Comparison of ENCODE assay signal across 8 mouse cellular contexts in the genomic region with DNA sequence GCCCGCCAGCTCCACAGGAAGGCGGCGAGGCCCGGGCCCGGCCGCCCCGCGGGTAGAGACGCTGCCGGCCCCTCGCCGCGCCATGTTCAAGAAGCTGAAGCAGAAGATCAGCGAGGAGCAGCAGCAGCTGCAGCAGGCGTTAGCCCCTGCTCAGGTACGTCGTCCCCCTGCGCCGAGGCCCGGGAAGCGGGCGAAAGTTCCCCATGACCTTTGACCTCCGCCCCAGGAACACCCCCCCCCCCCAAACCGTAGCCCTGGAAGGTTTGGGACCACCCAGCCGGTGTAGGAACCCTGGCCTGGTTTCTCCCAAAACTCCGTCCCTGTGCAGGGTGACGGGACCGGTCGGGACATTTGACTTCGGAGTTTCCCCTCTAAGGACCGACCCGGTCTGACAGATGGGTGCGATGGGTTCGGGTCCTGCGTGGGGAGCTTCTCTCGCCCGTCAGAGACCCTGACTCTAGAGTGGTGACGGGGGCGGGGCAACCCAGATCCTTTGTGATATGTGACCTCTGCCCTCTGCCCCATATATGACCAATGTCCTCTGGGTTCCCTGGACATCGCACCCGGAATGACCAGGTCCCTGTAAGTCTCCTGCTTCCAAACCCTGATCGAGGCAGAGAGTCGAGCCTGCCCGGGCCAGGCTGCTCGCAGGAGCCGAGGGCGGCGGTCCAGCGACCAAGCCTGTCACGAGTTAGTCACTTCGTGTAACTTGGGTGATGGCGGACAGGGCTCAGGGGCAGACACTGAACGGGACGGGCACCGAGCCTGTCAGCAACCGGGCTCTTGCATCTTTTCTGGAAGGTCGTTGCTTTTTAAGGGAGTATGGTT. TPM values are rescaled to one million over a fixed set of nuclear protein-coding genes. Genes with fewer than 3 reads are reported as not detected.
A peak's percentile ranks its signal among the peaks of the same experiment; 100 is the strongest.
DNase-seq lines count a peak whose midpoint lies in the region; ATAC-seq and TF ChIP-seq lines count a peak whose summit lies in the region.

No protein-coding gene starts in this region.

- DNase-seq in layer of hippocampus, adult 11-12 months (ENCODE audit: low spot score), result peak; percentile 14
- DNase-seq in layer of hippocampus, adult 9-10 months (ENCODE audit: low spot score), result no peak
- DNase-seq in adrenal gland, adult 8-10 months, result peak; percentile 43
- peak; percentile 27 for DNase-seq in embryonic facial prominence, embryonic 11.5 days (ENCODE audit: low spot score)
- peak; percentile 53 for DNase-seq in kidney, postnatal 0 days (ENCODE audit: low spot score)
- peak; percentile 34 for DNase-seq in lung, postnatal 36 days
- DNase-seq in spleen, postnatal 10 days (ENCODE audit: low spot score in 2 of 2), result peak; percentile 49 to 52

- H3K4me1 ChIP-seq in embryonic facial prominence, embryonic 11.5 days (ENCODE audit: control insufficient read depth, insufficient read depth, low read length), result no peaks in the 10 kb centered on the region
- peaks cover 26% of the 10 kb centered on the region for H3K4me1 ChIP-seq in heart, embryonic 16.5 days (ENCODE audit: control insufficient read depth, insufficient read depth, low read length)
- peaks cover 20% of the 10 kb centered on the region; the same call in 1 of the 2 replicates for H3K4me1 ChIP-seq in kidney, postnatal 0 days (replicated peaks; ENCODE audit: insufficient read depth, low read length)

- H3K4me3 ChIP-seq in embryonic facial prominence, embryonic 11.5 days (ENCODE audit: low read depth, low read length), result peak overlapping the region; percentile 89
- H3K4me3 ChIP-seq in heart, embryonic 16.5 days (ENCODE audit: low read length), result peak overlapping the region; percentile 81
- H3K4me3 ChIP-seq in kidney, postnatal 0 days (replicated peaks; ENCODE audit: low read depth, low read length), result peak overlapping the region; percentile 88

- under 1% methylated on average over 44 of the region's 57 CpGs for WGBS in embryonic facial prominence, embryonic 11.5 days
- under 1% methylated on average over 57 of the region's 57 CpGs for WGBS in heart, embryonic 16.5 days
- WGBS in kidney, postnatal 0 days, result under 1% methylated on average over 56 of the region's 57 CpGs

- peak; percentile 63 for ATAC-seq in embryonic facial prominence, embryonic 11.5 days (replicated peaks; ENCODE audit: insufficient number of reproducible peaks, low FRiP score, low TSS enrichment, low read depth)
- ATAC-seq in heart, embryonic 16.5 days (replicated peaks; ENCODE audit: extremely low read depth, insufficient read depth, low FRiP score), result peak; percentile 44
- peak; percentile 42 for ATAC-seq in kidney, postnatal 0 days (replicated peaks; ENCODE audit: low FRiP score, low read depth)

- H3K27me3 ChIP-seq in embryonic facial prominence, embryonic 11.5 days (ENCODE audit: control insufficient read depth, insufficient read depth, low read length), result no peaks in the 10 kb centered on the region
- no peaks in the 10 kb centered on the region for H3K27me3 ChIP-seq in heart, embryonic 16.5 days (ENCODE audit: control insufficient read depth, insufficient read depth, low read length)
- H3K27me3 ChIP-seq in kidney, postnatal 0 days (ENCODE audit: insufficient read depth, low read length), result no peaks in the 10 kb centered on the region

- H3K36me3 ChIP-seq in embryonic facial prominence, embryonic 11.5 days (replicated peaks; ENCODE audit: control insufficient read depth, insufficient read depth, low read depth, low read length), result no peaks in the 10 kb centered on the region
- no peaks in the 10 kb centered on the region for H3K36me3 ChIP-seq in heart, embryonic 16.5 days (ENCODE audit: control insufficient read depth, insufficient read depth)
- no peaks in the 10 kb centered on the region for H3K36me3 ChIP-seq in kidney, postnatal 0 days (ENCODE audit: insufficient read depth, low read length)

- peak overlapping the region; percentile 93 for H3K4me2 ChIP-seq in embryonic facial prominence, embryonic 11.5 days (ENCODE audit: low read depth, low read length)
- peak overlapping the region; percentile 84 for H3K4me2 ChIP-seq in heart, embryonic 16.5 days (ENCODE audit: low read depth, low read length)
- H3K4me2 ChIP-seq in kidney, postnatal 0 days (ENCODE audit: low read length), result peak overlapping the region; percentile 86

- H3K27ac ChIP-seq in embryonic facial prominence, embryonic 11.5 days (replicated peaks; ENCODE audit: low read depth, low read length), result 0 out of 2 replicates have a peak overlapping the region, but pooled peaks have one; percentile 44
- peak overlapping the region; percentile 77 for H3K27ac ChIP-seq in heart, embryonic 16.5 days (ENCODE audit: low read length)
- H3K27ac ChIP-seq in kidney, postnatal 0 days, result peak overlapping the region; percentile 91

- no peak for TF ChIP-seq CTCF in kidney, postnatal 0 days (IDR thresholded peaks at IDR 0.05; ENCODE audit: low read depth)

- peak overlapping the region; percentile 91 for H3K9ac ChIP-seq in embryonic facial prominence, embryonic 11.5 days (replicated peaks; ENCODE audit: low read length)
- peak overlapping the region; percentile 89 for H3K9ac ChIP-seq in heart, embryonic 16.5 days (ENCODE audit: low read length)
- H3K9ac ChIP-seq in kidney, postnatal 0 days (ENCODE audit: low read depth, low read length), result peak overlapping the region; percentile 89

- H3K9me3 ChIP-seq in embryonic facial prominence, embryonic 11.5 days (replicated peaks; ENCODE audit: control insufficient read depth, low read length), result no peaks in the 10 kb centered on the region
- no peaks in the 10 kb centered on the region for H3K9me3 ChIP-seq in heart, embryonic 16.5 days (replicated peaks; ENCODE audit: control insufficient read depth, low read length)
- H3K9me3 ChIP-seq in kidney, postnatal 0 days (replicated peaks; ENCODE audit: low read length), result no peaks in the 10 kb centered on the region

RNA-seq across cellular contexts. Expression of a gene that starts 0.6 kb away (rescaled TPM):
- total RNA-seq in adrenal gland, adult 8-10 months (2022), result 100 to 1,000 TPM; 129 to 187 (median 147) TPM
- polyA plus RNA-seq in embryonic facial prominence, embryonic 11.5 days (2014; fragmentation: Nextera tagmentation; extraction: Ambion mirVana), result 43.7 and 50.6 TPM in 2 replicates
- 51.5 and 54.6 TPM in 2 replicates for polyA plus RNA-seq in heart, embryonic 16.5 days (2015; fragmentation: Nextera tagmentation; extraction: Ambion mirVana)
- 38.9 and 46.5 TPM in 2 replicates for polyA plus RNA-seq in kidney, postnatal 0 days (2015; fragmentation: Nextera tagmentation; extraction: Ambion mirVana)

RNA-seq across cellular contexts. Expression of a gene that starts 28.6 kb away (rescaled TPM):
- total RNA-seq in adrenal gland, adult 8-10 months (2022), result under 1 TPM; 0.11 to 0.49 (median 0.43) TPM
- 0.24 and 0.42 TPM in 2 replicates for polyA plus RNA-seq in embryonic facial prominence, embryonic 11.5 days (2014; fragmentation: Nextera tagmentation; extraction: Ambion mirVana)
- 0.09 and 0.11 TPM in 2 replicates for polyA plus RNA-seq in heart, embryonic 16.5 days (2015; fragmentation: Nextera tagmentation; extraction: Ambion mirVana)
- polyA plus RNA-seq in kidney, postnatal 0 days (2015; fragmentation: Nextera tagmentation; extraction: Ambion mirVana), result 0.08 TPM in 1 of 2 replicates, not detected in the other
